Comparison of ENCODE assay signal across 22 mouse cellular contexts in genomic region chr7:112454951-112455350, GRCm38 (mm10). TPM values are rescaled to one million over a fixed set of nuclear protein-coding genes. Genes with fewer than 3 reads are reported as not detected.
DNase-seq lines count a peak whose midpoint lies in the region; ATAC-seq and TF ChIP-seq lines count a peak whose summit lies in the region.
"Had no signal": no experiment of that assay in that cellular context is flagged by ENCODE, and none has a peak within 500 bp of the region (broad histone marks: within the 10 kb centered on the region; RNA-seq: fewer than 3 reads in every experiment).

No protein-coding gene starts in this region.

- H3K4me3 ChIP-seq in heart, embryonic 15.5 days, result no peak overlapping the region
- no peak overlapping the region for H3K4me3 ChIP-seq in midbrain, embryonic 11.5 days (ENCODE audit: low read depth, low read length)
- no peak overlapping the region for H3K4me3 ChIP-seq in midbrain, embryonic 16.5 days (ENCODE audit: low read depth, low read length)
- no peak overlapping the region for H3K4me3 ChIP-seq in intestine, postnatal 0 days (ENCODE audit: low read depth, low read length)
- H3K4me3 ChIP-seq in stomach, postnatal 0 days (ENCODE audit: low read depth, low read length), result no peak overlapping the region
- H3K4me3 ChIP-seq: forebrain, embryonic 10.5 days; neural tube, embryonic 15.5 days had no signal

- intact Hi-C loops in left cerebral cortex, postnatal 14 days (cut with DNase I), result no loop called here

- H3K4me2 ChIP-seq in heart, embryonic 15.5 days, result no peak overlapping the region
- no peak overlapping the region for H3K4me2 ChIP-seq in midbrain, embryonic 11.5 days
- H3K4me2 ChIP-seq in midbrain, embryonic 16.5 days (ENCODE audit: low read length), result no peak overlapping the region
- no peak overlapping the region for H3K4me2 ChIP-seq in intestine, postnatal 0 days (replicated peaks; ENCODE audit: low read depth)
- H3K4me2 ChIP-seq in stomach, postnatal 0 days (replicated peaks; ENCODE audit: low read depth), result no peak overlapping the region
- H3K4me2 ChIP-seq: liver, embryonic 11.5 days; neural tube, embryonic 15.5 days had no signal

- H3K4me1 ChIP-seq in heart, embryonic 15.5 days (replicated peaks), result peaks cover 40% of the 10 kb centered on the region
- H3K4me1 ChIP-seq in midbrain, embryonic 11.5 days (ENCODE audit: control insufficient read depth, insufficient read depth, low read length), result peaks cover 10% of the 10 kb centered on the region; the same call in 1 of the 2 replicates
- peaks cover 3% of the 10 kb centered on the region; the same call in 1 of the 2 replicates for H3K4me1 ChIP-seq in midbrain, embryonic 16.5 days (ENCODE audit: control insufficient read depth, insufficient read depth, low read length)
- H3K4me1 ChIP-seq in intestine, postnatal 0 days (replicated peaks; ENCODE audit: control insufficient read depth, insufficient read depth, low read length), result peaks cover 23% of the 10 kb centered on the region
- peaks cover 21% of the 10 kb centered on the region for H3K4me1 ChIP-seq in stomach, postnatal 0 days (replicated peaks; ENCODE audit: control insufficient read depth, insufficient read depth)

- no peak for DNase-seq in heart, adult 18-20 months
- DNase-seq in midbrain, embryonic 11.5 days (ENCODE audit: low spot score, missing footprints), result peak; percentile 59
- no peak for DNase-seq in stomach, postnatal 0 days (ENCODE audit: low spot score)
- no peak for DNase-seq in left cerebral cortex, postnatal 14 days (ENCODE audit: low spot score in 2 of 2)
- DNase-seq: adrenal gland, postnatal 10 days; cerebellum, adult 9-11 months; kidney, adult 2 months; kidney, postnatal 14 days; left cerebral cortex, postnatal 4 days; lung, adult 18-20 months; midbrain, embryonic 14.5 days; thymus, postnatal 4 days had no signal

- H3K9ac ChIP-seq in heart, embryonic 15.5 days, result no peak overlapping the region
- H3K9ac ChIP-seq in midbrain, embryonic 11.5 days (ENCODE audit: low read length), result no peak overlapping the region
- H3K9ac ChIP-seq in midbrain, embryonic 16.5 days (ENCODE audit: low read depth, low read length), result no peak overlapping the region
- H3K9ac ChIP-seq in intestine, postnatal 0 days (ENCODE audit: low read depth, low read length), result no peak overlapping the region
- no peak overlapping the region for H3K9ac ChIP-seq in stomach, postnatal 0 days (ENCODE audit: low read length)
- H3K9ac ChIP-seq: neural tube, embryonic 15.5 days had no signal

- H3K36me3 ChIP-seq in heart, embryonic 15.5 days, result no peaks in the 10 kb centered on the region
- H3K36me3 ChIP-seq in midbrain, embryonic 11.5 days (ENCODE audit: control insufficient read depth, insufficient read depth, low read length), result no peaks in the 10 kb centered on the region
- H3K36me3 ChIP-seq in midbrain, embryonic 16.5 days (ENCODE audit: control insufficient read depth, insufficient read depth, low read length), result no peaks in the 10 kb centered on the region
- H3K36me3 ChIP-seq in intestine, postnatal 0 days (ENCODE audit: control insufficient read depth, insufficient read depth), result no peaks in the 10 kb centered on the region
- no peaks in the 10 kb centered on the region for H3K36me3 ChIP-seq in stomach, postnatal 0 days (ENCODE audit: control insufficient read depth, insufficient read depth, low read length)
- H3K36me3 ChIP-seq: forebrain, embryonic 10.5 days; neural tube, embryonic 15.5 days had no signal

- H3K27ac ChIP-seq in heart, embryonic 15.5 days, result 0 out of 2 replicates have a peak overlapping the region, but pooled peaks have one; percentile 62
- no peak overlapping the region for H3K27ac ChIP-seq in midbrain, embryonic 11.5 days (ENCODE audit: low read depth, low read length)
- H3K27ac ChIP-seq in midbrain, embryonic 16.5 days (ENCODE audit: low read length), result no peak overlapping the region
- H3K27ac ChIP-seq in intestine, postnatal 0 days (ENCODE audit: low read depth, low read length), result peak overlapping the region; percentile 41
- peak overlapping the region; percentile 96 for H3K27ac ChIP-seq in stomach, postnatal 0 days (replicated peaks)
- H3K27ac ChIP-seq: neural tube, embryonic 15.5 days had no signal

- H3K27me3 ChIP-seq in heart, embryonic 15.5 days, result no peaks in the 10 kb centered on the region
- H3K27me3 ChIP-seq in midbrain, embryonic 11.5 days (ENCODE audit: control insufficient read depth, insufficient read depth, low read length), result no peaks in the 10 kb centered on the region
- H3K27me3 ChIP-seq in midbrain, embryonic 16.5 days (ENCODE audit: control insufficient read depth, insufficient read depth, low read depth, low read length), result no peaks in the 10 kb centered on the region
- H3K27me3 ChIP-seq in intestine, postnatal 0 days (replicated peaks; ENCODE audit: control insufficient read depth, insufficient read depth, low read length), result no peaks in the 10 kb centered on the region
- no peaks in the 10 kb centered on the region for H3K27me3 ChIP-seq in stomach, postnatal 0 days (ENCODE audit: control insufficient read depth, insufficient read depth, low read length)
- H3K27me3 ChIP-seq: neural tube, embryonic 15.5 days had no signal

- WGBS in heart, embryonic 15.5 days, result 71% methylated on average over 2 of the region's 2 CpGs
- WGBS in midbrain, embryonic 11.5 days, result 96% methylated on average over 2 of the region's 2 CpGs
- 74% methylated on average over 2 of the region's 2 CpGs for WGBS in midbrain, embryonic 16.5 days
- 84% methylated on average over 2 of the region's 2 CpGs for WGBS in intestine, postnatal 0 days
- WGBS in stomach, postnatal 0 days, result 78% methylated on average over 2 of the region's 2 CpGs

- no peaks in the 10 kb centered on the region for H3K9me3 ChIP-seq in heart, embryonic 15.5 days (replicated peaks)
- no peaks in the 10 kb centered on the region for H3K9me3 ChIP-seq in midbrain, embryonic 11.5 days (ENCODE audit: control insufficient read depth, low read length)
- H3K9me3 ChIP-seq in midbrain, embryonic 16.5 days (replicated peaks; ENCODE audit: control insufficient read depth, low read length, poor library complexity, severe bottlenecking), result no peaks in the 10 kb centered on the region
- H3K9me3 ChIP-seq in intestine, postnatal 0 days (ENCODE audit: control insufficient read depth), result no peaks in the 10 kb centered on the region
- no peaks in the 10 kb centered on the region for H3K9me3 ChIP-seq in stomach, postnatal 0 days (ENCODE audit: control insufficient read depth, low read length)
- H3K9me3 ChIP-seq: forebrain, embryonic 10.5 days; neural tube, embryonic 15.5 days had no signal

- TF ChIP-seq CTCF in intestine, postnatal 0 days (IDR thresholded peaks at IDR 0.05; ENCODE audit: low read depth), result no peak
- no peak for TF ChIP-seq CTCF in stomach, postnatal 0 days (IDR thresholded peaks at IDR 0.05; ENCODE audit: low read depth)

- ATAC-seq in heart, embryonic 15.5 days (replicated peaks; ENCODE audit: insufficient number of reproducible peaks, insufficient read depth, low FRiP score, low read depth), result no peak
- ATAC-seq in midbrain, embryonic 11.5 days (ENCODE audit: low FRiP score), result no peak
- no peak for ATAC-seq in midbrain, embryonic 16.5 days
- ATAC-seq in intestine, postnatal 0 days, result no peak
- no peak for ATAC-seq in stomach, postnatal 0 days (ENCODE audit: low FRiP score, low TSS enrichment)
- ATAC-seq: hindbrain, embryonic 16.5 days had no signal

- no peak for TF ChIP-seq EP300 in stomach, postnatal 0 days (optimal IDR thresholded peaks at IDR 0.05)

RNA-seq across cellular contexts. Expression of gene Parva, which starts 27.6 kb away (rescaled TPM):
- 74.6 and 83.2 TPM in 2 replicates for polyA plus RNA-seq in heart, embryonic 15.5 days (2015; fragmentation: Nextera tagmentation; extraction: Ambion mirVana)
- 10 to 100 TPM; 38.9 to 42.8 TPM for total RNA-seq in heart, adult 18-20 months (2021)
- 50.0 and 50.2 TPM in 2 replicates for polyA plus RNA-seq in midbrain, embryonic 11.5 days (2014; fragmentation: Nextera tagmentation; extraction: Ambion mirVana)
- 24.5 and 24.9 TPM in 2 replicates for polyA plus RNA-seq in midbrain, embryonic 16.5 days (2015; fragmentation: Nextera tagmentation; extraction: Ambion mirVana)
- 37.4 and 40.1 TPM in 2 replicates for polyA plus RNA-seq in intestine, postnatal 0 days (2015; fragmentation: Nextera tagmentation; extraction: Ambion mirVana)
- polyA plus RNA-seq in stomach, postnatal 0 days (2015; fragmentation: Nextera tagmentation; extraction: Ambion mirVana), result 69.5 and 72.3 TPM in 2 replicates
- 10 to 100 TPM; 48.0 to 51.9 TPM for total RNA-seq in left cerebral cortex, postnatal 14 days (2021)
- total RNA-seq: granulocyte monocyte progenitor cell, adult 5-6 weeks; hematopoietic stem cell, adult 5-6 weeks; megakaryocyte progenitor cell, adult 5-6 weeks had no signal

Comparison
In these comparisons a context has a peak if more than half of its experiments do, and no peak if none do; other contexts are left out.
1. H3K27ac ChIP-seq: peak in heart, embryonic 15.5 days (single experiment), intestine, postnatal 0 days (single experiment) and stomach, postnatal 0 days (single experiment); none in midbrain, embryonic 11.5 days (single experiment) and midbrain, embryonic 16.5 days (single experiment).